Mouse (Mus musculus) layer of hippocampus, adult 9-11 months (tissue): ENCODE measurements around the gene Ssna1.

Source experiments
- DNase-seq: peaks from one replicate; pipeline ENCODE4 v3.0.0; 2022

Gene Ssna1

GRCm38 (mm10) chr2:25271827-25272511 is at the start of gene Ssna1, which contains the start of gene Anapc2:
Gene Ssna1 (minus strand): TSS chr2:25272438.
Gene Anapc2 (plus strand): TSS chr2:25272478.
- peak; percentile 97 for DNase-seq

DNA sequence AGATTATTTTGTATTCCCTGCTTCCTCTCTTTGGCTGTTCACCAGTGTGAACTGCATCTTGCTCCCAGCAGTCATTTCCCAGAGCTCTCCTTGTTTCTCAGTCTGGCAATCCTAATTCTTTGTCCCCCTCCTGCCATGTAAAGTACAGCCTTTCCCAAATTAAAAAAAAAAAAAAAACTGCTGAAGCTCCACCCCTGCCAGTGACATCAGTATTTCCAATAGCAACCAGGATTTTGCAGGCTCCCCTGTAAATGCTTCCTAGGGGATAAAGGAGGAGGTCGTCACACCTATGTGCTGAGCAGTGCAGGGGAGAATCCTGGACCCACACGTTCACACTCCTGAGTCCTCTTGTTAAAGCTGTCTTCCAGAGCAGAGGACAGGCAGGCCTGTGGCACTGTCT is 47.8 kb upstream of the Ssna1 start:
- DNase-seq: no peak

- DNase-seq: peak; percentile 93
Measured at GRCm38 (mm10) chr2:25318971-25319773, 46.9 kb upstream of the Ssna1 start, which contains the start of gene Grin1. Gene Grin1 (minus strand): TSS chr2:25319187.

- peak; percentile 67 for DNase-seq
Measured at GRCm38 (mm10) chr2:25318119-25318966, 46.1 kb upstream of the Ssna1 start.

DNA sequence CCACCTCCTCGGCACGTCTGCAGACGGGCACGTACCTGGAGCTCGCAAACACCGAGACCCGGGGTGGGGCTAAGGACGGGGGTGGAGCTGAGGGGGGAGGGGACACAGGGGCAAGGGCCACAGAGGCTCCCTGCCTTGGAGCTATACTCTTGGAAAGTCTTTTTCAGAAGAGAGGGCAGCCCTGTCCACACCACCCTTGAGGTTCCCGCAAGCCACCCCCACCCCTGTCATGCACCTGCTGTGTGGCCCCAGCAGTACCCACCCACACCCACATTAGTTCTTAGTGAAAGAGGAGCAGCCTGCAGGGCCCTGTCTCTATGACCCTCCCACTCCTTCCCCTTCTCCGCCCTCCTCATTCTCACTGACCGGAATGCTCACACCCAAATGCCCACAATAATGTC is 39.3 kb upstream of the Ssna1 start:
- DNase-seq: no peak

- no peak for DNase-seq
Measured at GRCm38 (mm10) chr2:25310969-25311368, 38.7 kb upstream of the Ssna1 start.

DNA sequence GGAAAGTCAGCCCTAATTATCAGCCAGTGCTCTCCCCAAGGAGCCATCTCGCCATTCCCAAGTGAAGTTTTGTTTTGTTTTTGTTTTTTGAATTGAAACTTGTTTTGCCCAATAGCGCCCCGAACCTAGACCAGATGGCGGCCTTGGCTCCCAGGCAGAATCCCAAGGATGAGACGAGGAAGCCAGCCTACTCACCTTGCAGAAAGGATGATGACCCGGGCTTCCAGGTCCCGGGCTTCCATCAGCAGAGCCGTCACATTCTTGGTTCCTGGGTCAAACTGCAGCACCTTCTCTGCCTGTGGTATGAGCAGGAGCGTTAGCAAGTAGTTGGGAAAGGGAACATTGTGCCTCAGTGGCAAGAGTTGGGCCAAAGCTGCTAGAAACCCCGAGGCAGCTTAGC is 37.9 kb upstream of the Ssna1 start:
- DNase-seq: no peak

GRCm38 (mm10) chr2:25305587-25306359 is 33.5 kb upstream of the Ssna1 start:
- no peak for DNase-seq

- no peak for DNase-seq
Measured at GRCm38 (mm10) chr2:25304657-25305541, 32.7 kb upstream of the Ssna1 start.

DNA sequence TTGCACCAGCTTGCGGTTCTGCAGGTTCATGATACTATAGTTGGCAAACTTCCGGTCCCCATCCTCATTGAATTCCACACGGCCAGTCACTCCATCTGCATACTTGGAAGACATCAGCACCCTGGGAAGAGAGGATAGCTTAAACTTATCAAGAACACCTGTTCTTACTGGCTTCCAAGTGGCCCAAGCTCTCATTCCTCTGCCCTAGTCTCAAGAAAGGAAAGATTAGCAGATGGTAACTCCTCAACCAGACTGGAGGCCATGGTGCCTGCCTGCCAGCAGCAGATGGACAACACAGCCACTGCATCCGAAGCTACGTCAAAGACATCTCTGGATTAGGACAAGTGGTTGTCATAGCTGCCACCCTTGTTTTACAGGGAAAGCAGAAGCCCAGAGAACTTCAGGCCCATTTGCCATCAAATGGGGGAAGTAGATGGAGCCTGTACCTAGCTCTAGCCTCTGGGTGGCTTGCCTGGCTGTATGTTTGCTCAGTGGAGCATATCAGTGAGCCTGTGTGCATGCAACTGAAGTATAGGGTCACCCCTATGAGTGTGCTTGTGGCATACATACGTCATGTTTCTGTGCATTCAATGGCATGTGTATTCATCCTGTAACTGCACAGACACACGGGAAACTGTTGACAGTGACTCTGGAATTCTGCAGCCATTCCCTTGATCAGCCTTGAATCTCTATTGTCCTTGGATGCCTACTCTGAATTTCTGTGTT is 31.9 kb upstream of the Ssna1 start:
- no peak for DNase-seq

- DNase-seq: no peak
Measured at GRCm38 (mm10) chr2:25303452-25303851, 31.2 kb upstream of the Ssna1 start.

- DNase-seq: no peak
Measured at GRCm38 (mm10) chr2:25298046-25298445, 25.8 kb upstream of the Ssna1 start.

GRCm38 (mm10) chr2:25297093-25297492 is 24.9 kb upstream of the Ssna1 start:
- DNase-seq: no peak

GRCm38 (mm10) chr2:25293706-25294105 is 21.5 kb upstream of the Ssna1 start:
- no peak for DNase-seq

GRCm38 (mm10) chr2:25292856-25293255 is 20.6 kb upstream of the Ssna1 start:
- DNase-seq: no peak

- DNase-seq: no peak
Measured at GRCm38 (mm10) chr2:25292054-25292544, 19.9 kb upstream of the Ssna1 start.

DNA sequence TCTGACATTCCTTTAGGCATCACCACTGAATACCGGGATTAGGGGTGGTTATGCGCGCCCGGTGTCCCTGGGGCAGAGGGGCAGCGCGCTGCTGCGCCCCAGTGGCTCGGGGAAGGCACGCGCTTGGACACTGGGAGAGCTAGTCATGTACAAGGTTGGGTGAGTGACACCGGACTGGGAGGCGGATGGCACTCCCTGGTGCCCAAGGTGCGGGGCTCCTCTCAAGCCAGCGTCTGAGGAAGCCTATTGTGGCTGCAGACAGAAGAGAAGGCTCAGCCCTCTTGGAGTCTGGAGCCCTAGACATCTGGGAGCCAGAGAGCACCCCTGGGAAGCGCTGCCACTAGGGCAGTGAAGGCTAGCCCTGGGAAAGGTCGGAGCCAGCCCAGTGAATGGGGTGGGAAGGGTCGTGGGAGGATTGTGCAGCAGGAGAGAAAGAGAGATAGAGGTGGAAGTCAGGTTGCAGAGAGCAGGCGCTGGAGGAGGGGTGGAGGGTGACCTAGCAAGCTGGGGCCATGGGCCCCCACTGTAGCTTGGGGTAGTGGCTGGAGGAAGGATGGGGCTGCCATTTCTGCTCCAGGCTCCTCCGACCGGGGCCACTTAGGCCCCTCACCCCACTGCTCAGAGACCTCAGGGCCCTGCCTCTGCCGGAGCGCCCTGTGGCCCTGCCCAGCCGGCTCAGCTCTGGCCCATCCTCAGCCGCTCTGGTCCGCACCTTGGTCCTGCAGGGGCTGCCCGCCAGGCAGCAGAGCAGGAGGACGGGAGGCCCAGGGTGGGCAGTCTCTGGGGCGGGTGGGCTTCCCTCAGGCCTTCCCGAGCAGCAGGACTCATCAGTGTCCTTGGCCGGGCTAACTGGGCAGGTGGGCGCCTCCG is 19.2 kb upstream of the Ssna1 start:
- DNase-seq: no peak

DNA sequence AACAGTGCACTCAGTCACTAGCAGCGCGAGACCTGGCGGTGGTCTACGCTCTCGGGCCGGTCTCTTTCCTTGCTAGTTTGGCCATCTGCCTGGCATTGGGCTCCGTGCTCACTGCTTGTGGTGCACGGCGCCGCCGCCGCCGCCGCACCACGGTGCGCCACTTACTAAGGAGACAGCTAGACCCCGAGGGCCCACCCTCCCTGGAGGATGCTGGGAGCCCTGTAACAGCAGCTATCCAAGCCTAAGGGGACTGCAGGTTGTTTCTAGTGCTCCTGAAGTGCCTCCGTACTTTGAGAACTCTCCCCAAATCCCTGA is 18.5 kb upstream of the Ssna1 start:
- no peak for DNase-seq

DNA sequence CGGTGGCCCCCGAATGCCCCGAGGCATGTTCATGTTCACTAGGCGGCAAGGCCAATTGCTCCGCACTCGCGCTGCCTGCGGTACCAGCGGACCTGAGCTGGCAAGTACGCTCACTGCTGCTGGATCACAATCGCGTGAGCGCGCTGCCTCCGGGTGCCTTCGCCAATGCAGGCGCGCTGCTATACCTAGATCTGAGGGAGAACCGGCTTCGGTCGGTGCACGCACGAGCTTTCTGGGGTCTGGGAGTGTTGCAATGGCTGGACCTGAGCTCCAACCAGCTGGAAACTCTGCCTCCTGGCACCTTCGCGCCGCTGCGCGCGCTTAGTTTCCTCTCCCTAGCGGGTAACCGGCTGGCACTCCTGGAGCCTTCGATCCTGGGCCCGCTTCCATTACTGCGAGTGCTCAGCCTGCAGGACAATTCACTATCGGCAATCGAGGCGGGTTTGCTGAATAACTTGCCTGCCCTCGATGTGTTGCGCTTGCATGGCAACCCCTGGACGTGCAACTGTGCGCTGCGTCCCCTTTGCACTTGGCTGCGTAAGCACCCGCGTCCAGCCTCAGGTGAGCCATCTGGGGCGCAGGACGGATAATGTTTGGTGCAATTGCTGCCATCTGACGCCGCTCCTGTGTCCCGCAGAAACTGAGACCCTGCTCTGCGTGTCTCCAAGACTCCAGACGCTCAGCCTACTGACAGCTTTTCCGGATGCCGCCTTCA is 18.0 kb upstream of the Ssna1 start:
- no peak for DNase-seq
